Mouse (Mus musculus) liver, postnatal 0 days (tissue): ENCODE measurements around the gene Gm10100.

ENCODE experiments used
- CTCF ChIP-seq: sonication (generic); IDR thresholded peaks from 2 replicates; pipeline ENCODE4 v1.5.1; 2016; ENCODE audit warnings: antibody characterized with exemption, low read depth
- EP300 ChIP-seq: IDR thresholded peaks from 2 replicates; pipeline ENCODE4 v1.6.1; 2016; ENCODE audit warnings: antibody characterized with exemption, low read depth, mild to moderate bottlenecking

- TF ChIP-seq CTCF (no peak), EP300 (no peak)
These were observed 48.7 kb upstream of the Gm10100 start for GRCm38 (mm10) chr10:77677562-77677961.
